Mouse (Mus musculus) ovary, postnatal 10 days (tissue): ENCODE data around the gene Pradc1.
A peak's percentile ranks its signal among the peaks of the same experiment; 100 is the strongest.
"Not testable (repeated sequence)": the region's sequence is repeated elsewhere in the genome, so short reads cannot be mapped to it uniquely, and the experiment has no call there.

Experiments
- DNase-seq: peaks from one replicate; pipeline ENCODE4 v3.0.0; 2022; ENCODE audit warnings: low spot score

The Pradc1 gene

DNA sequence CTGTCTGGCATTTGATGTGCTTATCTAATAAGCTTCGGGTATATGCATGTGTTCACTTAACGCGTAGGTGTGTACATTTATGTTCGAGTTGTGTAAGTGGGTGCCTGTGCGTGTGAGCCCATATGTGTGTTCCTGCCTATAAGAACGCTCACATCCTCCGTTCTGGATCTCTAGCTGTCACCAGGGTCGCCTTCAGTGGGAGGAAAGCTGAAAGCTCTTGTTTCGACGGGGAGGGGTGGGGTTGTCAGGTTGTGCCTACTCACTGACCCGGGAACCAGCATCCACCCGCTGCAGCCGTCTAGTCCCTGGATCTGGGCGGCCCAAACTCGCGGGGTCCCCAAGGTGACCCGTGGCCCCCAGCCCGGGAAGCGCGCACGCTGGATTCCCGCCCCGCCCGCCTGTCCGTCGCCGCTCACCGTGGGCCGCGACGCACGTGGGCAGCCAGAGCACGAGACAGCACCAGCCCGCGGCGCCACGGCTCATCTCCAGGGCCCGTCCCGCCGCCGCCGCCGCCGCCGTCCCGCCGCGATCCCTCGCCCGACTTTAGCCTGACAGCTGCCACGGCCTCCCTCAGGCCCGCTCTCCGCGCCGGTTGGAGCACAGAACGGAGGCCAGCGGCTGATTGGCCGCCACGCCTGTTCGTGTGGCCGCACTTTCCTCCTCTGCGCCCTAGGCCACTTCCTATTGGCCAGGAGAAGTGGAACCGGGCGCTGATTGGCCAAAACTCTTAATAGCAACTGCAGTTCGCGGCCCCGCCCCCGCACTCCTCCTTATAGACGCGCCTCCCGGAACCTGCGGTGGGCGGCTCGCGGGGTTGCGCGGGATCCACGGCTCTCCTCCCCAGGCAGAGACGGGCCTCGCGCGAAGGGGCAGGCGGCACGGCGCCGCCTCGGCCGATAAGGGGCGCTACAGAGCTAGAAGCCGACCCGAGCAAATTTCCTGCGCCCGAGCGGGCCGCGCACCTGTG, 790 bp downstream of the Pradc1 start, which contains the start of gene Cct7:
Gene Cct7 (plus strand): TSS at position 818 of the 967 bp plus-strand sequence.
- DNase-seq = peak; percentile 97

DNA sequence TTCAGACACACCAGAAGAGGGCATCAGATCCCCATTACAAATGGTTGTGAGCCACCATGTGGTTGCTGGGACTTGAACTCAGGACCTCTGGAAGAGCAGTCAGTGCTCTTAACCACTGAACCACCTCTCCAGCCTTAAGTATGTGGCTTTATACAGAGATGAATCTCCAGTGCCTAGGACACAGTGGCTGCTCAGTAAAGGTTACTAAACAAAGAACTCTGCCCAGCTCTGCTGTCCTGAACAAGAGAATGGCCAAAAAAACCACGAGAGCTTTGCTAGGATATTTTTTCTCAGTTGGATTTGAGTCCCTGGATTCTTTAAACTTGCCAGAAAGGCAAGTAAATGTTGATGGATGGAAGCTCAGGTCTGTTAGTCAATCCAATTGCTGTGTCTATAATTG, 1.6 kb downstream of the Pradc1 start:
- not testable (repeated sequence) for DNase-seq

DNA sequence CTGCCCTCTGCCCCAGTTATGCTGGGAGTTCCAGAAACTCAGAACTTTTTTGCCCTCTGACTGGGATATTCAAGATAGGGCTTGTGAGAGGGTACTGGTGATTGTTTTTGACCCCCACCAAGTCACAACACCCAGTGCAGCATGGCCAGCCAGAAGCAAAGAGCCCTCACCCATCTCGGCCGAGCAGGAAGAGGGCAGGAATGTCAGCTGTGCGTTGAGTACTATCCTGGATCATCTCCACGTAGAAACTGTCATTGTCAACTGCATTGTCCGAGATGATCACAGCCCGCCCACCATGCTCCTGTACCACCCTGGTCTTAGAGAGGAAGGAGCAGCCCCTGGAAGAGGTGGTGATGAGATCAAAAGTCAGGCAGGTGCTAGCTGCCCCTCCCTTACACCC, 4.4 kb downstream of the Pradc1 start:
- DNase-seq = no peak

DNA sequence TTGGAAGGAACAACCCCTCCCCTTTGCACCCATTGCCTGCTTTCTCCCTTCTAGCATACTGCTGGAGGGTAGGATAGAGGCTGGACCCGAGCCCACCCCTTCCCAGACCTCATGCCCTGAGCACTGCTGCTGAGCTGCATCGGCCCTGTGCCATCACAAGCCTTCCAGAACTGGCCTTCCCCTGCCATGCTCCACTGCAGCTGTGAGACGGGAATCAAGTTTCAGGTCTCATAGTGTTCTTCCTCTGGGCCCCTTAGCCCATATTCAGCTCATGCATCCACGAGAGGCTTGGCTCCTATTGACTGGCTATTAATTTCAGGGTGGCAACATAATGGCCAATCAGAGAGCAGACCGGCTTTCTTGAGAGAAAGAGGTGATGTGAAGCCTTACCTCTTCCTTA, 6.5 kb downstream of the Pradc1 start:
- no peak for DNase-seq

DNA sequence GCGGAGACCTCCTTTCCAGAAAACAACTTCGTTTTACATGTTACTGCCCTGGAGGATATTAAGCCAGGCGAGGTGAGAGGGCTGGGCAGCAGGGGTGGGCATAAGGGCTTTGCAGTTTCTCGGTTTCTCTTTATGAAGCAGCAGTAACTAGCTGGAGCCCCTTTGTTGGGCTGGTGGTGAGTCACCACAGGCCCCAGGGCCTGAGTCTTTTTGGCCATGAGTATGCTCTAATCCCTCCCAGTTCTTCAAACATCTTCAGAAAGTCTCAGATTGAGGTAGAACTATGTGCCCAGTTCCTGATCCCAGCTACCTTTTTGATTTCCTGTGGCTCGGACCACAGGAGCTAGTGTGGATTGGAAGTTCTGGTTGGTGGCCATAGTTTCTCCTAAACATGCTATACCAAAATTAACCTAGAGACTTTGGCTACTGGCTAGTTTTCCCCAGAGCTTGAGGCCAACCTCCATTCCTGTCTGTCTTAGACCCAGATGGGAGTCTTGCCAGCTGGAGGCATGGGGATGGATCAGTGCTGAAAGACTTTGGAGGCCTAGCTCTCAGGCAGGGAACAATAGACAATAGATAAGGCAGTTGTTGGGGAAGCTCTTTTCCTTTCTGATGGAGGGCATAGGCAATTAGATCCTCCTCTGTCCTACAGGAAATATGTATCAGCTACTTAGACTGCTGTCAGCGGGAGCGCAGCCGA, 7.4 kb downstream of the Pradc1 start:
- no peak for DNase-seq

DNA sequence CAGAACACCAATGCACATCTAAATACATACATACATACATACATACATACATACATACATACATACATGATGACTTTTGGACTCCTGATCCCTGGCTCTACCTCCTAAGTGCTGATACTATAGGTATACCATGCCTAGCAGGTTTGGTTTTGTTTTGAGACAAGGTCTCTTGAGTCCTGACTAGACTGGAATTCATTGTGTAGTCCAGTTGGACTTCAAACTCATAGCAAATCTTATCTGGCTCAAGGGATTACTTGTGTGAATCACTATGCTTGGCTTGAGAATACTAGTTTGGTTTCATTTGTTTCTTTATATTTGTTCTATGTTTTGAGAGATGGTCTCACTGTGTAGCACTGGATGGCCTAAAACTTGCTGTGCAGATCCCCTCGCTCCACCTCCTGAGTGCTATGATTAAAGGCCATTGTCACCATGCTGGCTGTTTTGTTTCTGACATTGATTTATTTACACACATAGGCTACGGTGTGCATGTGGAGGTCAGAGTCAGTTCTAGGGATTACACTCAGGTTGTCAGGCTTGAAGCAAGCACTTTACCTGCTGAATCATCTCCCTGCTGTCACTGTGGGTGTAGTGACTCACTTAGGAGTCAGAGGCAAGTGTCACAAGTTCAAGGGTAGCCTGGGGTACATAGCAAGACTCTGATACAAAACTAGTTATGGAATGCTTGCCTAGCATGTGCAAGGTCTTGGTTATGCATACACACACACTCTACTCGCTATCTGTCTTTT, 8.1 kb downstream of the Pradc1 start:
- no peak for DNase-seq

DNA sequence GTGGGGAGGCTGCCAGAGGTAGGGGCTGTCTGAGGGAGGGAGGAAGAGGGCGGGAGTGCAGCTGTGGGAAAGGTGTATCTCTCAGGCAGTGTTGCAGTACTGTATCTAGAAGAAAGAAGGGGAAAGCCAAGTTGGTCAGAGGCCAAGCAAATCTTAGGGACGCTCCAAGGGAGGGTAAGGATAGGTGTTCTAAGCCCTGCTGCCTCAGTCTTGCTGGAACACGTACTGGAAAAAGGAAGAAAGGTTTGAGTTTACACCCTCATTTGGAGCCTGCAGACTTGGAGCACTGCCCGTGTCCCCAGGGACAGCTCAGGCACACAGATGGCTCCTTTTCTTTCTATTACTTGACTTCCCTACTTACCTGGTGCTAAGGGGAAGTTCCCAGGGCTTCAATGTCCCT, 10.6 kb downstream of the Pradc1 start:
- DNase-seq = no peak

DNA sequence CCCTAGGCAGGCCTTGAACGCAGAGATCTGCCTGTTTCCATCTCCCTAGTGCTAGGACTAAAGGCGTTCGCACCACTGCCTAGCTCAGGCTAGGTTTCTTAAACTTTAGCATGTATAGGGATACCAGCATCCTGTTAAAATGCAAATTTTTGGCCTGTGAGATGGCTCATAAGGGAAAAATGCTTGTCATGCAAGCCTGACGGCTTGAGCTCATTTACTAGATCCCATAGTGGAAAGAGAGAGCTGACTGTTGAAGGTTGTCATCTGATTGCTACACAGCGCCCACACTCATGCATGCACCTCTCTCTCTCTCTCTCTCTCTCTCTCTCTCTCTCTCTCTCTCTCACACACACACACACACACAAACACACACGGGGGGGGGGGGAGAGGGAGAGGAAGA, 15.1 kb downstream of the Pradc1 start:
- no peak for DNase-seq

DNA sequence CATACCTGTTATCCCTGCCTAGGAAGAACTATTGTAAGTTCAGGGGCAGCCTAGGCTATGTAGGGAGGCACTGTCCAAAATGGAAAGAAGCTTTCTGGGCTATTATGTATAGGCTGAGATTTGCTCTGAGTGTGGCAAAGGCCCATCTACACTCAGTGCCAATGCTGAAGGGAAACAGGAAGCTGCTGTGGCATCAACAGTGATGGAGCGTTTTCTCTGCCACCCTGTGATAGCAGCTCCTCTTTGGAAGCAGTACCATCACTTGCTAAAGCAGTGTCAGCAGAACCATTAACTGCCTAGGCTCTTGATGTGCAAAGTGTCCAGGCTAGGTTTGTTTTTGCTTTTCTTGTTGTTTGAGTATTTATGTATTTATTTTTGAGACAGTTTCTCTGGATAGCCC, 15.6 kb downstream of the Pradc1 start:
- no peak for DNase-seq

DNA sequence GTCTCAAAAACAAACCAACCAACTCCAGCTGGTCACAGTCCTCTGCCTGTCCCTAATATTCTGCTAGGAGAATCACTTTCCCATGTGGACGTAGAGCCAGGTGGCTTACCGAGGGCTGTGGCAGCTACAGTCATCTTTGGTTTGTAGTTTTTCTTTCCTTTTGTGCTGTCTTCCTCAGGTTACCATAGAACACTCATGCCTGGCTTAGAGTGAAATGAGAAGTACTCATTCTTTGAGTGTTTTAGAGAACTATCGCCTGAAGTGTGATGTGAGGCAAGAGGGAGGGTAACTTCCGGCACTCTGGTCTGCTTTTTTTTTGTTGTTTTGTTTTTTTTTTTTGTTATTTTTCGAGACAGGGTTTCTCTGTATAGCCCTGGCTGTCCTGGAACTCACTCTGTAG, 17.9 kb downstream of the Pradc1 start:
- DNase-seq = no peak

DNA sequence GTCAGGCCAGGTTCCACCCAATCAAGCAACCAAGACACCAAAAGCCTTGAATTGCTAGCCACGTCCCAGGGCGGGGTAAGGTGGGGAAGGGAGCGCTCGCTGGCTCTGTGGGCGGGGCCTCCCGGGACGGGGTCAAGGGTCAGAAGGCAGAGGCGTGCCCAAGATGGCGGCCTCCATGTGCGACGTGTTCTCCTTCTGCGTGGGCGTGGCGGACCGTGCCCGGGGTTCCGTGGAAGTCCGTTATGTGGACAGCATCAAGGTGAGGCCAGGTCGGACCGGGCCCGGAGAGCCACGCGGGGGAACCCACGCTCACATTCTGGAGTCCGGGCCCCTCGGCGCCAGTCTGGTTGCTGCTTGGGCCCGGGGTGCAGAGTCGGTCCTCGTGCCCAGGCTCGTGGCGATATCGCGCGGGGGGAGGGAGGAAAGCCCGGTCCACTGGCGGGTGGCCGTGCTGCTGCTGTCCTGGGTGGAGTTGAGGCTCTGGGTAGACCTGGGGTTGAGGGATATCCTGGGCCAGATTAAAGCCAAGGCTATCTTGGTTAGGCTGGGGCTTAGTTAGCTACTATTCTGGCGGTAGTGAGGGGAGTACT, 19.8 kb downstream of the Pradc1 start, which contains the start of gene Smyd5:
Gene Smyd5 (plus strand): TSS at position 148 of the 590 bp plus-strand sequence.
- DNase-seq = peak; percentile 67

DNA sequence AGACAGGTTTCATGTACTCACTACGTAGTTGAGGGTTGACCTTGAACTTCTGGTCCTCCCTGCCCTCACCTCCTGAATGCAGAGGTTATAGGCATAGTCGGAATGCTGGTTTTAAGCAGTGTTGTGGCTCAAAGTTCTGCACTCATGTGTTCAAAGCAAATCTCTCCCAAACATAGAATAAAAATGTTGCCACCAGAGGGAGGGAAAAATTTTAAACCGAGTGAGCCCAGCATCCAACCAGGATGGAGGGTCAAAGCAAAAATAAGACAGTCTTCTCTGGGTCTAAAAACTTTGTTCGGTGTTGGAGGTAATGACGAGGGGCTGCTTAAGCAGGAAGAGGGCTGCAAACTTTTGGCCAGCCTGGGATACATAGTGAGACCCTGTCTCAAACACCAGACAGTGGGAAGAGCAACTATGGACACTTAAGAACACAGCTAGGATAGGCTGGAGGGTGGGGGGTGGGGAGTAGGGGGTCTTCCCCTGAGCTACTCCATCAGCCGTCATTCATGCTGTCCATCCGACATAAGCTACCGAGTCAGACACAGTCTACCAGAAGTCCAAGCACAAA, 20.4 kb downstream of the Pradc1 start:
- no peak for DNase-seq

DNA sequence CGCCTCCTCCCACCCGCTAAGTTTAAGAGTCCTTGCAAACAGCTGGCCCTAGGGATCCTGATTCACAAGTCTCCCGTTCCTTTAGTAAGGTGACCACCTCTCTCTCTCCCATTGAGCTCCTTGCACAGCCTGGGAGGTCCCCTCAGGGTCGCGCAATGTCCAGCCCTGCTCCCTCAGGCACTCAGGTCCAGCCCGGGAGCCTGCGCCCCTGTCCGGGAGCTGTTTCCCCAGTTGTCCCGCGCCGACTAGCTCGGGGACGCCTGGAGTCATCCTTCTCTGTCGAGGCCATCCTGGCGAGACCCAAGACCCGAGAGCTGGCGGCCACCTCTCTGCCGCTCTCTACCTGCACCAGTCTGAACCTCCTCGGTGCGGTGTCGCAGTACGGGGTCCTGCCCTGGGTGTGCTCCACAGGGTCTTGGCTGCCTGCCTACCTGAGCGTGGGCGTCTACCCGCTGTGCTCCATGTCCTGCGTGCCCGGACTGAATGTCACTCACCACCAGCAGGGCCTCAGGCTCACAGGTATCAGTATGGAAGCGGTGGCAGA, 27.9 kb downstream of the Pradc1 start, which contains the start of gene Noto:
Gene Noto (plus strand): TSS at position 51 of the 544 bp plus-strand sequence.
- no peak for DNase-seq

DNA sequence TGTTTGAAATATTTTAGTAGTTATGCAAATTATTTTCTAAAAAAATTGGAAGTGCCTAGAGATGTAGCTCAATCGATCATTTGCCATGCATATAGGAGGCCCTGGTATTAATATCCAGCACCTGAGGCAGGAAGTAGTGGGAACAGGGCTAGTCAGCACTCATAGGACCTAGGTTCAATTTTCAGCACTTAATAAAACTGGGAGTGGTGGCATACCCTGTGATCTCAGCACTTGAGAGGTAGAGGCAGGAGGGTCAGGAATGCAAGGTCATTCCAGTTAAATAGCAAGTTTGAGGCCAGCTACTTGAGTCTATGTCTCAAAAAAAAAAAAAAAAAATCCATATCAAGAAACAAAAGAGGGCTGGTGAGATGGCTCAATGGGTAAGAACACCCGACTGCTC, 32.6 kb downstream of the Pradc1 start:
- DNase-seq = no peak

DNA sequence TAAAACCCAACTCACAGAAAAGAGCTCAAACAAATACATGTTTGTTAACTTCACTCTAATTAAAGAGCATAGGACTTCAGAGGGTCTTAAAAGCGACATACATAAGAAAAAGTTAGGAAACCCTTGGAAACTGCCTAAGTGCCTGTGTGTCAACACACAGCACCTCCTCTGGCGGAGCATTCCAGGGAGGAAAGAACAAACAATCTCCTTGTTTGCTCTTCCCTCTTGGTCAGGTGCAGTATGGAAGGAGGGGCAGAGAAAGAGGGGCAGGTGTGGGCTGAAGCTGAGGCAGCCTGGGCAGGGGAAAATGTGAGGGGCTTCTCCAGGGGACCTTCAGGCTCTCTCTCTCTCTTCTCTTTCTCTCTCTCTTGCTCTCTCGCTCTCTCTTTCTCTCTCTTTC, 35.9 kb downstream of the Pradc1 start:
- DNase-seq = no peak

DNA sequence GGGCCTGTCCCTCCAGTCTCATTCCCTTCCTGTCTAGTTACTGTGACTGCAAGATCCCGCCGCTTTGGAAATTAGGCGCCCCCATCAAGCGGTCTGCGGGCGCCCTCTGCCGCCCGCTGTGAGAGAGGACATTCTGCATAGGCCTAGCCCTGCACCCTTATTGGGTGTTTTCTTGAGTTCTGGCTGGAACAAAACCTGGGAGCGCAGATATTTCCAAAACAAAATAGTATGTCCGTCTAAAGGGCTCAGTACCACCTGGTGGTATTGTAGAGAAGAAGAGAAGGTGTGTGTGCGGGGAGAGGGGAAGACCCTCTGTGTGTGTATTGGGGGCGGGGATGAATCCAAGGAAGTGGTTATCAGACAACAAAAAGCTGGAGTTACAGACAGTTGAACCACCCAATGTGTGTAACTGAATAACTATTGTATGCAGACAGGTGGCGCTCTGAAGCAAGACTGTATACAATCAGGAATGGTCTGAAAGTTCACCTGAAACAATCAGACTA, 40.9 kb downstream of the Pradc1 start:
- peak; percentile 31 for DNase-seq

DNA sequence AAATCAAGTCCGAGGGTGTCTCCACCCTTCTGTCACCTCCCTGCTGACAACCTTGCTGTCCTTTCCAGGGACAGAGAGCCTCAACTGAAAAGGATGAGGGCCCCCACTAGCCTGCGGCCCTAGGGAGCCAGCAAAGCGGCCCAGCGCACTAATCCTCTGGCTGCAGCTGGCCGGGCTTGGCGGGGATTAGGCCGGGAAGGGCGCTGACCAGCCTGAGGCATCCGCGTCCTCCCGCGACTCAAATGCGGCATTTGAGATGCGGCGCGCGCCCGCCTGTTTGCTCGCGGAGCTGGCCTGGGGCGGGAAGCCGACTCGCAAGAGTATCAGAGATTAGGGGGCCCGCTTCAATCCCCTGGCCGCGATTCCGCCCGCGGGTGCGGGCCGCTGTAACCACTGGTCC, 42.8 kb downstream of the Pradc1 start:
- no peak for DNase-seq

DNA sequence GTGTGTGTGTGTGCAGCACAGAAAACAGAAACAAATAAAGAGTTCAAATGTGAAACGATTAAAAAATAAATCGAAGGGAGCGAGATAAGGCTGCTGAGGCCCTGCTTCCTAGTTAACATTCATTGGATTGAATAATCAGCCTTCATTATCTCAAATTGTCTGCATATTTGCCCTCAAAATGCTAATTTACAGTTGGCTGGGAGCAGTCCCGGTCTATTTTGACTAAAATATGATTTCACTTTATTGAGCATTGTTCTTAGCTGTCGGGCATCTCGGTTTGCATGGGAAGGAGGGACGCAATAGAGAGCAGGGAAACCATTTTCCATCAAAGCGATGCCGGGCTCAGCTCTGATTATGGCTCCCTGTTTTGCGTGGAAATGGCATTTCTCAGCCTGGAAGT, 48.7 kb downstream of the Pradc1 start:
- no peak for DNase-seq

DNA sequence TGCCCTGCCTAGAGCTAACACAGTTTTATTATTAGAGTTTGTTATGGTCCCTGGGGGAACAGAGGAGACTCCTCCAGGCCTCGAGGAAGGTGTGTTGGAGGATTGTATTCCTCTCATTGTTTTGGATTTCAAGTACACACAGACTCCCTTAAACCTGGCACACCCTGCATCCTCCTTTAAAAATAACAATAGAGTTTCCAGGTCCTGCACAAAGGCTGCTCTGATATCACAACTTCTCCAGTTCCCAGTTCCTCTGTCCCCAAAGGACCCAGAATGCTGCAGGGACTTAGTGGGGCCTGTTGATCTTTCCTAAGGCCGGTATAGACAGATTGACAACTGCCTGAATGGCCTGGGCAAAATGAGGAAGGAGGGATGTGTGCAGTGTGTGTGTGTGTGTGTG, 49.2 kb downstream of the Pradc1 start:
- no peak for DNase-seq

DNA sequence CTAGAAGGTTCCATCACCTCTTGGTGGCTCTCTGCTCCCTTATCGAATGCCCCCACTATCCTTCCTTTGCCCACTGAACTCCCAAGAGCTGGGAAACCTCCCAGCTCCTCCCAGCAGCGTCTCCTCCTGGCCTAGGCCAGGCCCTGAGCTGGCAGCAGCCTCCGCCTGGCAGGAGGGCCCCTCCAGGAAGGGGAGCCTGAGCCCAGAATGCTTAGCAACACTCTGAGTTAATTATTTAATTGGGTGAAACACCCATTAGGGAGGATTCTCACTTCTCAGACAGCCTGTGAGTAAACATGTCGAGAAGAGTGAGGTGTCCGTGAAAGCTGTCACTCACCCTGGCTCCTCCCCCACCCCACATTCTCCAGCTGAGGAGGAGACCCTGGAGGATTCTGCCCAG, 52.1 kb downstream of the Pradc1 start:
- no peak for DNase-seq

DNA sequence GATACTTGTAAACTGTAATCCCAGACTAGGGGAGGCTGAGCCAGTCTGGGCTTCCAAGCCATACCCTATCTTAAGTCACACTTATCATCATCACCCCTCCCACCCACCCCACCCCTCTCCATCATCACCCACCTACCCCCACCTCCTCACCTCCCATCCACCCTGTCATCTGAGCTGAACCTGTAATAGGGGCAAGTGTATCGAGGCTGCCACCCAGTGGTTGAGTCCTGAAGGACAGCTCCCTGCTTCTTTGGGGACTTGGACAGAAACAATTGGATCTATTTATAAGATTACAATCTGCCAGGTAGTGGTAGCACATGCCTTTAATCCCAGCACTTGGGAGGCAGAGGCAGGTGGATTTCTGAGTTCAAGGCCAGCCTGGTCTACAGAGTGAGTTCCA, 54.6 kb downstream of the Pradc1 start:
- DNase-seq = no peak
